Mouse (Mus musculus) lung, embryonic 14.5 days (tissue): ENCODE measurements at regions not wholly inside any gene's neighbourhood (a gene's known extent, or its start where the extent isn't known, plus 50 kb on each side); places are given as distances from the start of the nearest gene placed in this dataset.

Experiments
- ATAC-seq: fragments of 200-750 bp; cut with Nextera tagmentation; 2 replicates; pipeline ENCODE4 v1.8.0; 2017; ENCODE audit warnings: mild to moderate bottlenecking, moderate TSS enrichment, moderate library complexity; ENCODE audit not compliant: insufficient read depth
- DNase-seq: peaks from one replicate; pipeline ENCODE4 v3.0.0-alpha.2; 2015
- H3K27ac ChIP-seq: fragments of 300-500 bp; sonication (generic); 2 replicates; pipeline ENCODE4 v1.5.1; 2014; ENCODE audit warnings: low read depth, mild to moderate bottlenecking, moderate library complexity
- H3K27me3 ChIP-seq: fragments of 300-500 bp; sonication (generic); 2 replicates; pipeline ENCODE4 v1.6.1; 2014; ENCODE audit warnings: low read length, control low read depth; ENCODE audit not compliant: insufficient read depth
- H3K36me3 ChIP-seq: fragments of 300-500 bp; sonication (generic); 2 replicates; pipeline ENCODE4 v1.6.1; 2014; ENCODE audit warnings: control low read depth; ENCODE audit not compliant: insufficient read depth
- H3K4me1 ChIP-seq: fragments of 300-500 bp; sonication (generic); 2 replicates; pipeline ENCODE4 v1.6.1; 2014; ENCODE audit warnings: antibody characterized with exemption, control low read depth; ENCODE audit not compliant: insufficient read depth
- H3K4me2 ChIP-seq: fragments of 300-500 bp; sonication (generic); 2 replicates; pipeline ENCODE4 v1.6.1; 2014; ENCODE audit warnings: mild to moderate bottlenecking
- H3K4me3 ChIP-seq: fragments of 300-500 bp; sonication (generic); 2 replicates; pipeline ENCODE4 v1.5.1; 2014; ENCODE audit warnings: low read depth, low read length
- H3K9ac ChIP-seq: fragments of 300-500 bp; sonication (generic); 2 replicates; pipeline ENCODE4 v1.6.1; 2014
- H3K9me3 ChIP-seq: fragments of 300-500 bp; sonication (generic); 2 replicates; pipeline ENCODE4 v1.6.1; 2016; ENCODE audit warnings: low read depth, low read length, control low read depth
- CTCF ChIP-seq: IDR thresholded peaks from 2 replicates; pipeline ENCODE4 v1.5.1; 2016; ENCODE audit warnings: antibody characterized with exemption, low read depth
- WGBS: fragments of 180-500 bp; shearing (Covaris S2); extraction: QIAGEN DNeasy Blood & Tissue Kit; methylation state at CpG from one replicate; pipeline ENCODE4 v1.1.7; 2014; 5-methylcytosine and 5-hydroxymethylcytosine counted together

DNA sequence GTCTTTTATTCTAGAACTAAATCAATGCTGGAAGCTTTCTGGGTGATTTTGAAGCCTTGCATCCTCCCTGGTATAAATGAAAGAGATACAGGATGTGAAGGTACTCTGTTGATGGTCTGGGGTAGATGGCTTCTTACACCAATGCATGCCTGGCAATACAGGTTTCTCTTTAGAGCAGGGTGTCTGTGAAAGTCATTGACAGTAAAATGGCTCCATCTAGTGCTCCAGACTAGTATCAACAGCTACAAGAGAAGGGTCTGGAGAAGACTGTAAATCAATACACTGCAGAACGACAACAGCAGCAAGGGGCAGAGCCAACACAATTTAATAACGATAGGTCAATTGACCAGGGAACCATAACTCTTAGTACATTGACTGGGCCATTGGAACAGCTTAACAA lies 98.3 kb downstream of the Sptssa start:
- Histone ChIP-seq H3K27me3 (no peaks in the 10 kb centered on the region), H3K27ac (no peak overlapping the region), H3K9me3 (no peaks in the 10 kb centered on the region), H3K4me1 (no peaks in the 10 kb centered on the region), H3K9ac (no peak overlapping the region), H3K36me3 (no peaks in the 10 kb centered on the region), H3K4me2 (no peak overlapping the region), H3K4me3 (no peak overlapping the region)
- peak; percentile 67 for TF ChIP-seq CTCF
- WGBS, result 52% methylated on average over 2 of the region's 2 CpGs
- ATAC-seq, result no peak
- DNase-seq, result peak; percentile 76

DNA sequence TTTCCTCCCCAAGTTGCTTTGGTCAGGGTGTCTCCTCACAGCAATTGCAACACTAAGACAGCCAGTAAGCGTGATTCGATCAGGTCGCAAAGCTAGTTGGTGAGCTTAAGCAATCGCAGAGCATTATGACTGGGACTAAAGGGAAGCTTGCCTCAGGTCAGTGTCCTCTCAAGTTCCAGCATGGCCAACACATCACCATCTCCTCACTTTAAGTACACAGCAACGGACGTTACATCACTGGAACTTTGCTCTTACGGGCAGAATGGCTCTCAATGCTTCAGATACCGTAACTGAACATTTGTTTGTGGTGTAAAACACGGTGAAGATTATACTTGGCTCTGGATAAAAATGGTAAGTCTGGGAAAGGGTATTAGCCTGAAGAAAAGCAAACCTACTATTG lies 106.7 kb downstream of the Sptssa start:
- no peak for ATAC-seq
- TF ChIP-seq CTCF, result no peak
- Histone ChIP-seq H3K4me1 (no peaks in the 10 kb centered on the region), H3K9ac (no peak overlapping the region), H3K27ac (no peak overlapping the region), H3K4me2 (no peak overlapping the region), H3K9me3 (no peaks in the 10 kb centered on the region), H3K4me3 (no peak overlapping the region), H3K27me3 (no peaks in the 10 kb centered on the region), H3K36me3 (no peaks in the 10 kb centered on the region)
- no peak for DNase-seq
- WGBS, result 83% methylated on average over 9 of the region's 9 CpGs

DNA sequence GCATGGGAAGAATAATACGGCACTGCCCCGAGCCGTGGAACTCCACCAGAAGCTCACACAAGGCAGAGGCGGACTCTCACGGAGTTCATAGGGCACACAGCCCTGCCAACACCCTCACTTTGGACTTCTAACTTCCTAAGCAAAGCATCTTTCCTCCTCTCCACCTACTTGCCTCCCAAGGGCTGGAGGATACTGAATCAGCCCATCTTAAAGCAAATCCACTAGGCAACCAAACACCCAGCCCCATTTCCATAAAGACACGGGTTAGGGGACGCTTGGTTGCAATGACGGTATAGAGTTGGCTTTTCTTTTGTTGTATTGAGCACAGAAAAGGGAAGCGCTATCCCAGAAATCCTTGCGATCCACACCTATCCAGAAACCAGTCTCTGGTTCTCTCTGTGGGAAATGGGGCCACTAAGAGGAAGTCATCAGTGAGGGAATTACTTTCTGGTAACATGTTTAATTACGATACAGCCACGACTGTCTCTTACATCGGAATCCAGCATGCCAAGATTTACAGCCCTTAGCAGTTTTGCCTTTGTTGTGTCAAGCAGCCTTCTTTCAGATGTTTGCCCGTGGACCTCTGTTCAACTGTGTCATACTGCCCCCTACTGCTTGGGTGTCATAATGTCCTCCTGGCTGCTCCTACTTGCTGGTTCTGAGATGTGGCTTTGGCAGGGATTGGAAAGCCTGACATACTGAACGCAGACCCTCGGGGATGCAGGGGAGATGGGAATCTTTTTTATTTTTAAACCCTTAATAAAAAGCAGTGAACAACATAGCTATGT lies 110.4 kb downstream of the Sptssa start:
- H3K9ac ChIP-seq, result no peak overlapping the region
- 47% methylated on average over 16 of the region's 16 CpGs for WGBS
- peak; percentile 90 for DNase-seq

DNA sequence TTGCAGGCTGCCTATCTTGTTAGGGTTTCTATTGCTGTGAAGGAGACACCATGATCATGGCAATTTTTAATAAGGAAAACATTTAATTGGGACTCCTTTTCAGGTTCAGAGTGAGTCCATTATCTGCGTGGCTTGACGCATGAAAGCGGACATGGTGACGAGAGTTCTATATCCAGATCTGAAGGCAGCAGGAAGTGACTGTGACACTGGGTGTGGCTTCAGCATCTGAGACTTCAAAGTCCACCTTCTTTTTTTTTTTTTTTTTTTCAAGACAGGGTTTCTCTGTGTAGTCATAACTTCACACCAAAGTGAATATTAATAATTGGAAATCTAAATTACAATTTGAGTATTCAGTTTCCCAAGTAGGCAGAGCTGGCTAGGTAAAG lies 118.1 kb downstream of the Sptssa start:
- ATAC-seq (no peak), DNase-seq (peak; percentile 26)
- no peaks in the 10 kb centered on the region; the same call in 1 of the 2 replicates for H3K9me3 ChIP-seq
- H3K9ac ChIP-seq, result no peak overlapping the region
- WGBS, result 70% methylated on average over 4 of the region's 4 CpGs
- no peak overlapping the region for H3K4me2 ChIP-seq
- H3K27me3 ChIP-seq, result no peaks in the 10 kb centered on the region
- no peaks in the 10 kb centered on the region for H3K4me1 ChIP-seq
- no peaks in the 10 kb centered on the region for H3K36me3 ChIP-seq
- H3K27ac ChIP-seq, result no peak overlapping the region
- TF ChIP-seq CTCF, result no peak
- H3K4me3 ChIP-seq, result no peak overlapping the region

More for the DNA sequence above, 110.4 kb downstream of the Sptssa start:
- Histone ChIP-seq H3K4me3 (no peak overlapping the region), H3K36me3 (no peaks in the 10 kb centered on the region), H3K9me3 (no peaks in the 10 kb centered on the region; the same call in 1 of the 2 replicates), H3K4me2 (0 out of 2 replicates have a peak overlapping the region, but pooled peaks have one; percentile 10), H3K27ac (no peak overlapping the region), H3K27me3 (no peaks in the 10 kb centered on the region), H3K4me1 (no peaks in the 10 kb centered on the region)
- TF ChIP-seq CTCF, result peak; percentile 89
- ATAC-seq, result peak; percentile 31; the same call in 1 of the 2 replicates

DNA sequence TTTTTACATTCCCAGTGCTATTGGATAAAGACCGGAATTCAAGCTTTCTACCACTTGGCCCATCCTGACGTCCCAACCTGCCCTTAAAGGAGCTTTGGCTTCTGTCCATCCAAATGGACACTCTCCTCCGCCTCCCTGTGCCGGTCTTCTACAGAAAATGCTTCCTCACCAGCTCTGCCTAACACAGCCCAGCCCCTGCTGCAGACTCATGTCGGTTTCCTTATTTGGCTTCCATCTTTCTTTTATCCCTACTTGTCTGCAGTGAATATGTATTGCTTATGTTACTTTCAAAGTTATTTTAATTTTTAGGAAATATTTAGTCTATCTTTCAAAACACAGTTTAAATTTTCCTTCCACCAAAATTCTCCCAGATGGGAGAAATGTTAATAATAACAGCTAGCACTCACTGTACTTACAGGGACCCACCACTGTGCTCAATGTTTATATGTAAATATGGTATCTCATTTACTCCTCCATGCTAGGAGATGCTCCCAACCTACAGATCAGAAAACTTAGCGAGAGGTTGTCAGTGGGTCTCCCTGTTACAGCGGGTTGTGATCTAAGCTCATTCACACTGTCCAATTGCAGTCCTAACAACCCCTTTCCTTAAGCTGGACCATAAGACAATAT lies 118.6 kb downstream of the Sptssa start:
- 63% methylated on average over 7 of the region's 7 CpGs for WGBS
- Histone ChIP-seq H3K4me2 (no peak overlapping the region), H3K27me3 (no peaks in the 10 kb centered on the region), H3K9ac (no peak overlapping the region), H3K4me3 (no peak overlapping the region), H3K9me3 (no peaks in the 10 kb centered on the region; the same call in 1 of the 2 replicates), H3K4me1 (no peaks in the 10 kb centered on the region), H3K36me3 (no peaks in the 10 kb centered on the region), H3K27ac (no peak overlapping the region)
- ATAC-seq, result peak; percentile 82; the same call in 1 of the 2 replicates
- peak; percentile 41 for DNase-seq
- no peak for TF ChIP-seq CTCF

DNA sequence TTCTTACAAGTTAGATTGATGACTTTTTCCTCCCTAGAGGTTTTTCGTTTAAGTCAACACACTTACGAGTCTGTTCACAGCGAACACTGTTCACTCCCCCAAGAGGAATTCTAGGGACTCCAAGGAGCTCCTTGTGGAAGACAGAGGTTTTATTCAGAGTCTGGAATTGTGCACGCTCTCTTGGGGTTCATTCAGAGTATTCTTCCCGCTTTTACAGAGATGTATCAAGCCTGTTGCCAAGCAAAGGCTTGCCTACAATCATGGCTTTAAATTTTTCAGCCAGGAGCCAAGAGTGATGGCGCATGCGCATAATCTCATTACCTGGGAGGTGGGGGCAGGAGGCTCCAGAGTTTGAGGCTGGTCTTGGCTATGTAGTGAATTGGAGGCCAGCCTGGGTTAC lies 119.4 kb downstream of the Sptssa start:
- no peak for TF ChIP-seq CTCF
- DNase-seq, result peak; percentile 10
- Histone ChIP-seq H3K27me3 (no peaks in the 10 kb centered on the region), H3K36me3 (no peaks in the 10 kb centered on the region), H3K9ac (no peak overlapping the region), H3K9me3 (no peaks in the 10 kb centered on the region; the same call in 1 of the 2 replicates), H3K27ac (peak overlapping the region; percentile 3; the same call in 1 of the 2 replicates), H3K4me1 (no peaks in the 10 kb centered on the region), H3K4me3 (no peak overlapping the region), H3K4me2 (no peak overlapping the region)
- WGBS, result 60% methylated on average over 7 of the region's 7 CpGs
- no peak for ATAC-seq
